Mouse (Mus musculus): ENCODE data around the gene Rnf216.

DNA sequence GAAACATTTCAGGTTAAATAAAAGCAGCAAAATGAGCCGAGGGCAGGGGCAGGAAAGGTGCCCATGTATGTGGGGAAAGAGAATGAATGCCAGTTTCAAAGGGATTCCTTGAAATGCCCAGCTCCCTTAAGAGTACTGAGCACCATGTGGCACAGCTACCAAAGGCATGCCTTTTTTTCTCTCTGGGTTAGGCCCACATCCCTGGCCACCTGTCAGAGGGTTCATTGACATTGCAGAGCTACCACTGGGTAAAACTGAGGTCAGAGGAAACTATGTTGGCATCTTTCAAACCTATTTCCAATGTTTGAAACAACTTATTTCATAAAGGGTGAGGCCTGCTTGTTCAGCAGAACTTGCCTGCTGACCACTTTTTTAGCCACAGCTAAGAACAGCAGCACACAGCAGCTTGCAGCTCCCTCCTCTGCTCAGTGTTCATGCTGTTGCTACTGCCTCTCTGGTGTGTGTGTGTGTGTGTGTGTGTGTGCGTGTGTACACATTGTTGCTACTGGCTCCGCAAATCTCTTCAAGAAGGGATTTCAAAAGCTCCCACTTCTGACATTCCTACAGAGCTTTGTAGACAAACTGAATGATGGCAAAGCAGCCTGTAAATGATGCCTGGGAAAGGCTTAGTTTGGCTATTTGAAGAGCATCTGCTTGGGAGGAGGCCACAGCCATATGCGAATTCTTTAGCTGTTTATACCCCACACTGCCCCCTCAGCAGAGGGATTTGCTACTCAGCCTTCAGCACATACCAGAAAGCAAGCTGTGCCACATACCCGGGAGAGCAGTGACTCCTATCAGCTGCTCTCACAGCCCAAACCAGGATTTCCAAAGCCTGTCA is 59.4 kb downstream of the Rnf216 start:
- no peak for TF ChIP-seq FLI1 (IDR thresholded peaks at IDR 0.05; ENCODE audit: low read length)
- TF ChIP-seq GATA1 (IDR thresholded peaks at IDR 0.05; ENCODE audit: borderline replicate concordance, low read length), result no peak

All from megakaryocyte, embryonic 14.5 days (primary cell).